Mouse (Mus musculus): ENCODE data around the gene Samd11. TPM values are rescaled to one million over a fixed set of nuclear protein-coding genes. Genes with fewer than 3 reads are reported as not detected.
A peak's percentile ranks its signal among the peaks of the same experiment; 100 is the strongest.

The Samd11 gene
- 0.42 and 0.47 TPM in 2 replicates for polyA plus RNA-seq (2015; fragmentation: Nextera tagmentation; extraction: Ambion mirVana)

DNA sequence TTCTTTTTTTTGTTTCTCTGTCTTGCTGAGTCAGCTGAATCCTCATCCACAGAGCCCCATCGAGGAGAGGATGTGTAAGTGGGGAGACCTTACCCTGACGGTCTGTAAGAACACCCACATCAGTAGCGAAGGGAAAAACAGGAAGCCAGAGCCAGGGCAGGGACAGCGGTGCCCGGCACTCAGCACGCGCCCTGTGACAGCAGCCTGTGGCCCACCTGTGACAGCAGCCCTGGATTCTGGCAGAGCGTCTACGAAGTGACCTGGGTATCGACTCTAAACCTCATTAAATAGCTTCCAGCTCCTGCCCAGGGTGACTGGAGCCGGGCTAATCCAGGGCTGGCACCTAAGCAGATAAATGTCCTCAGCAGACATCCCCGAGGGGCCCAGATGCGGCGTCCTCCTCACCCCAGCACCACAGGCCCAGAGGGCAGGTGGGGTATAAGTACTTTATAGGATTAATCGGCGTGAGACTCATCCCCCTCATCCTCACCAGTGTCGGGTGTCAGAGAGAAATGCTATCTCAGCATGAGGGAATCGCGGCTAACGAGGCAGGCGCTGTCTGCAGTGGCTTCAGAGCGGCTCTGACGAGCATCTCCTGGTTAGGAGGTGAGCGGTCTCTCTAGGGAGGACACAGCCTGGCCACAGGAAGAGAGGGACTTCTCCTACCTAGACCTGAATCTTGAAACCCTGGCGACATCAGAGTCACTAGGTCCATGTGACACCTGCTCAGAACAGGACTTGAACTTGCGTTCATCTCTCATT is at the start of gene Samd11:
Gene Samd11 (minus strand): TSS at position 580 of the 762 bp plus-strand sequence.
- H3K4me1 ChIP-seq = peaks cover 14% of the 10 kb centered on the region
- H3K9ac ChIP-seq = peak within 1 kb of the TSS; percentile 45; the same call in 1 of the 2 replicates
- no peaks in the 10 kb centered on the region for H3K36me3 ChIP-seq
- no peak within 1 kb of the TSS for H3K27ac ChIP-seq
- H3K4me3 ChIP-seq = peak within 1 kb of the TSS; percentile 29
- no peak for ATAC-seq (ENCODE audit: low FRiP score, low read depth)
- H3K9me3 ChIP-seq = no peaks in the 10 kb centered on the region
- peaks cover 47% of the 10 kb centered on the region for H3K27me3 ChIP-seq
- peak within 1 kb of the TSS; percentile 54 for H3K4me2 ChIP-seq (replicated peaks)
- 3% methylated on average over 26 of the region's 26 CpGs for WGBS

DNA sequence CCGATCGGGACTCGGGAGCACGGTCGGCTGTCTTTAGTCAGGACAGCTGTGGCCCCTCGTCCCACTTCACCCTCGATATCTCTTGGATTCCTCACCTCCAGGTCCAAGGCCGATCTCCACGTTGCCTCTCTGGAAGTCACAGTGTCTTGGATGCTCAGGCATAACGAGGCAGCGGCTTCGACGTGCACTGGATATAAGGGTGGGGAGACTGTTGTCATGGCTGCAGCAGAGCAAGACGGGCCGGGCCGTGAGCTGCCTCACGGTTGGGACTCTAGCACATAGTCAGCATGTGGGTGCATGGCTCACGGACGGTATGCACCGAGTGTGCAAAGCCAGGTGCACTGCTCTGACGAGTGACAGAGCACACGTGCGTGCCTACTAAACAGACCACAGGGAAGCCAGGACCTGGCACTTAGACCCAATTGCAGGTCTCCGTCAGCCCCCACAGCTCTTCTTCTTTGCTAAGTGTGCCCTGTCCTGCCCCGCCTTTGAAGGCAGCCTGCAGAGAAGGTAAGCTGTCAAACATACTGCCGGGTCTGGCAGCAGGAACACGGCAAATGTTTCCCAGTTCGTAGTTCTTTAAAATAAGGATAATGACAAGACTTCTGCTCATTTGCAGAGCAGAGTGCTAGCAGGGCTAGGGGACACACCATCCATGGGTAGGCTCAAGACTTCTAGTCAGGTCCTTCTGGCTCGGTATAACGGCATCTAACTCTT is 938 bp downstream of the Samd11 start:
- H3K4me3 ChIP-seq = peak overlapping the region; percentile 29
- peaks cover 49% of the 10 kb centered on the region for H3K27me3 ChIP-seq
- H3K4me2 ChIP-seq (replicated peaks) = peak overlapping the region; percentile 54
- 2% methylated on average over 30 of the region's 30 CpGs for WGBS
- peaks cover 14% of the 10 kb centered on the region for H3K4me1 ChIP-seq
- no peak overlapping the region for H3K27ac ChIP-seq
- no peak overlapping the region for H3K9ac ChIP-seq
- peak; percentile 57 for ATAC-seq (ENCODE audit: low FRiP score, low read depth)
- H3K36me3 ChIP-seq = peaks cover 1% of the 10 kb centered on the region
- H3K9me3 ChIP-seq = no peaks in the 10 kb centered on the region

DNA sequence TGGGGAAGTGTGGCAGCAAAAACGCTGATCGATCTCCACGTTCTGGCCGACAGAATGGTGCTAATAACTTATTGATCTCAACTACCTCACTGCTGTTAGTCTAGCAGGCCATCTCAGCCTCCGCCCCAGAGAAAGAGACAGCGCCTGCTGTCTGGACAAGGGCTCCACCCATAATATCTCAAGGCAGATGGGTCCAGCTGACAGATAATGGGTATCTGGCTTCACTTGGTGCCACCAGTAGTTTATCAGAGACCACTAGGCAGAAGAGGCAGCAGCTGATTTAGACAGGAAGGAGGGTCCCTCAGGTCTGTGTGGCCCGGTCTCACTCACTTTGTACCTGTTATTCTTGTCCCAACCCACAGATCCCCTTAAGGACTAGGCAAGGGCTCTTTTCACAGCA is 2.4 kb downstream of the Samd11 start:
- Histone ChIP-seq H3K4me2 (replicated peaks) (no peak overlapping the region), H3K27ac (no peak overlapping the region), H3K9me3 (no peaks in the 10 kb centered on the region), H3K36me3 (peaks cover 16% of the 10 kb centered on the region), H3K4me3 (no peak overlapping the region), H3K27me3 (peaks cover 49% of the 10 kb centered on the region), H3K4me1 (peaks cover 14% of the 10 kb centered on the region), H3K9ac (no peak overlapping the region)
- 45% methylated on average over 7 of the region's 7 CpGs for WGBS
- no peak for ATAC-seq (ENCODE audit: low FRiP score, low read depth)

DNA sequence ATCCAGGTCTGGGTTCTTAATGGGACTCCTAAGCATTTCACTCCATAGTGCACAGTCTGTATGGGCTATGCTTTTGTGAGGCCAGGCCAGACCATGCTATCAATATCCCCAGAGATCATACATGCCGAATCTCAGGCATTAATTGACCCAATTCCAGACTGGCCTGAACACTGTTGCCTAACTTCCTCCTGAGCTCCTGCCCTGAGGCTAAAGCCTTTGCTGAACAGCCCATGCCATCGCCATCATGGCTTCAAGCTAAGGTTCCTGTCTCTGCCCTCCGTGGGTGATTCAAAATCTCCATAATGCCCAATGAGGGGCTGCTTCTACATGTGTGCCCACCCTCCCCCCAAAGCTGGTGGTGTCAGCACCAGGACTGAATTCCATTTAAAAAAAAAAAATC is 2.8 kb downstream of the Samd11 start:
- WGBS = 46% methylated on average over 3 of the region's 3 CpGs
- no peak overlapping the region for H3K27ac ChIP-seq
- no peak overlapping the region for H3K4me3 ChIP-seq
- H3K4me1 ChIP-seq = peaks cover 14% of the 10 kb centered on the region
- no peak for ATAC-seq (ENCODE audit: low FRiP score, low read depth)
- no peaks in the 10 kb centered on the region for H3K9me3 ChIP-seq
- H3K4me2 ChIP-seq (replicated peaks) = no peak overlapping the region
- peaks cover 49% of the 10 kb centered on the region for H3K27me3 ChIP-seq
- H3K36me3 ChIP-seq = peaks cover 20% of the 10 kb centered on the region
- no peak overlapping the region for H3K9ac ChIP-seq

DNA sequence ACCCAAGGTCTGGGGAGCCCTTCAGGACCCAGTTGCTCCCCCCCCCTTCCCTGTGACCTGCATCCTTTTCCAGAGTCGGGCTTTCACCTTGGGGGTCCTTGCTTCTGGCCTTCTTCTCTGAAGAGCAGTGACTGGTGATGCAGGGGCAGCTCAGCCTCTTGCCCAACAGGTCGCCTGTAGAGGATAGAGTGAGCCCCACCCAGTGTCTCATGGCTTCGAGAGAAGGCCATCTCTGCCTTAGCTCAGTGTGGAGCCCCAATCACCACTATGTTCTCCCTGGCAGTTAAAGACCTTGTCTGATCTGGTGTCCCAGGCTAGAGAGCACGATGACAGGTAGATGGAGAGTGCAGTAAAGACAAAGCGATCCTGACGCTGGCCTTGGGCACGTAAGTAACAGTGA is 3.3 kb downstream of the Samd11 start:
- Histone ChIP-seq H3K36me3 (peaks cover 25% of the 10 kb centered on the region), H3K27ac (no peak overlapping the region), H3K27me3 (peaks cover 49% of the 10 kb centered on the region), H3K4me3 (no peak overlapping the region), H3K9me3 (no peaks in the 10 kb centered on the region), H3K4me1 (peaks cover 14% of the 10 kb centered on the region), H3K4me2 (replicated peaks) (no peak overlapping the region), H3K9ac (no peak overlapping the region)
- ATAC-seq (ENCODE audit: low FRiP score, low read depth) = no peak
- 29% methylated on average over 7 of the region's 7 CpGs for WGBS

DNA sequence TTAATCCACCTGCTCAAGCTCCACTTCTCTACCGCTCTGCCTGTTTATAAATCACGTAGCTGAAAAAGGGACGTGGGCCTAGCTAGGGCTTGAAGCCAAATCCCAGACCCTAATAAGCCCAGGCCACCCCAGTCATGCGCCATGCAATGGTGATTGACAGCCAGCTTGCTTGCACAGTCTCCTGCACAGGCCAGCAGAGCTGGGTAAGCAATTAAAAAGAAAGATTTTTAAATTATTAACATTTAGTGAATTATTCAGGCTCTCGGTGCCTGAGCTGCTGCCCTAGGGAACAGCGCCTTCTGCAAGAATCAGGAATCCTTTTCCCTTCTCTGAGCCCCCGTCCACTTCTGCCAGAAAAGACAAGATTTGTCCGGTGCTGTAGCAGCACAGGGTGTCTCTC is 4.4 kb downstream of the Samd11 start:
- WGBS = 70% methylated on average over 8 of the region's 8 CpGs
- peaks cover 14% of the 10 kb centered on the region for H3K4me1 ChIP-seq
- no peak overlapping the region for H3K9ac ChIP-seq
- H3K36me3 ChIP-seq = peaks cover 34% of the 10 kb centered on the region
- H3K27me3 ChIP-seq = peaks cover 49% of the 10 kb centered on the region
- ATAC-seq (ENCODE audit: low FRiP score, low read depth) = no peak
- H3K4me2 ChIP-seq (replicated peaks) = no peak overlapping the region
- H3K4me3 ChIP-seq = no peak overlapping the region
- no peaks in the 10 kb centered on the region for H3K9me3 ChIP-seq
- no peak overlapping the region for H3K27ac ChIP-seq

DNA sequence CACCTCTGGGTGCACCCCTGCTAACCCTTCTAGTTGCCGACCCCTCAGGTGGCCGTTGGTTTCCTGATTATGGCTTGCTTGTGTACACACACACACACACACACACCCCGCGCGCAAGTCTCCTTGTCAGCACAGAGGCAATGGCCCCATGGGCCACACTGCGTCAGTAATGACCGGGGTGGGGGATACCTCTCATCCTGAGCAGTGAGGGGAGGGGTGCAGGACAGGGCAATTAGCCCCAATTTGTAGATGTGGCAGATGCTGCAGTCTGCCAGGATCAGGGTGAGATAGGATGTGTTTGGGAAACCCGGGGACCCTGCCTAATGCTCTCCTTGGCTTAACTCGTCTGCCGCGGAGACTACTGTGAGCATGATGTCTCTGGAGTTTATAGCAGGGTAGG is 5.9 kb downstream of the Samd11 start:
- H3K9me3 ChIP-seq = no peaks in the 10 kb centered on the region
- 50% methylated on average over 11 of the region's 11 CpGs for WGBS
- H3K27ac ChIP-seq = no peak overlapping the region
- no peak overlapping the region for H3K4me3 ChIP-seq
- H3K36me3 ChIP-seq = peaks cover 48% of the 10 kb centered on the region
- no peak overlapping the region for H3K4me2 ChIP-seq (replicated peaks)
- peak overlapping the region; percentile 8; the same call in 1 of the 2 replicates for H3K9ac ChIP-seq
- H3K4me1 ChIP-seq = peaks cover 4% of the 10 kb centered on the region; the same call in 1 of the 2 replicates
- peaks cover 37% of the 10 kb centered on the region for H3K27me3 ChIP-seq
- ATAC-seq (ENCODE audit: low FRiP score, low read depth) = 0 out of 2 replicates have a peak, but pooled peaks have one; percentile 16

DNA sequence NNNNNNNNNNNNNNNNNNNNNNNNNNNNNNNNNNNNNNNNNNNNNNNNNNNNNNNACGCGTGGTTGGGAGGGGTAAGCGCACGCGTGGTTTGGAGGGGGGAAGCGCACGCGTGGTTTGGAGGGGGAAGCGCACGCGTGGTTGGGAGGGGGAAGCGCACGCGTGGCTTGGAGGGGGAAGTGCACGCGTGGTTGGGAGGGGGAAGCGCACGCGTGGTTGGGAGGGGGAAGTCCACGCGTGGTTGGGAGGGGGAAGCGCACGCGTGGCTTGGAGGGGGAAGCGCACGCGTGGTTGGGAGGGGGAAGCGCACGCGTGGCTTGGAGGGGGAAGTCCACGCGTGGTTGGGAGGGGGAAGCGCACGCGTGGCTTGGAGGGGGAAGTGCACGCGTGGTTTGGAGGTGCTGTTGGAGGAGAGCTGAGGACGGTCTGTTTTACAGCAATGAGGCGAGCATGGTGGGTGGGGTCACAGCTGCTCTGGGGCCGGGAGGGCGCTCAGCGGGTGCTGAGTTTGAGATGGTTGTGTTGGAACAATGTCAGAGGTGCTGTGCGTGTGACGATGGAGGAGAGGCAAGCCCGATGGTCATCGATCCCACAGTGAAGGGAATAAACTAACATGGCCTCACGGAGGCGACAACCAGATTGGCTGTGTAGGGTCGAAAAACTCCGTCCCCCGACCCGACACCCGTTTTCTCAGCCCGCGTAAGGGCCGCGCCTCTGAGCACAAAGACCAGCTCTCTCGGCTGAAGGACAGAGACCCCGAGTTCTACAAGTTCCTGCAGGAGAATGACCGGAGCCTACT is 18.6 kb downstream of the Samd11 start:
- H3K36me3 ChIP-seq = peaks cover 61% of the 10 kb centered on the region
- peak overlapping the region; percentile 94 for H3K4me2 ChIP-seq (replicated peaks)
- WGBS = 22% methylated on average over 57 of the region's 60 CpGs
- no peaks in the 10 kb centered on the region for H3K27me3 ChIP-seq
- no peak overlapping the region for H3K27ac ChIP-seq
- no peak for ATAC-seq (ENCODE audit: low FRiP score, low read depth)
- H3K4me1 ChIP-seq = peaks cover 15% of the 10 kb centered on the region
- H3K9ac ChIP-seq = peak overlapping the region; percentile 77; the same call in 1 of the 2 replicates
- H3K9me3 ChIP-seq = no peaks in the 10 kb centered on the region
- H3K4me3 ChIP-seq = peak overlapping the region; percentile 90

DNA sequence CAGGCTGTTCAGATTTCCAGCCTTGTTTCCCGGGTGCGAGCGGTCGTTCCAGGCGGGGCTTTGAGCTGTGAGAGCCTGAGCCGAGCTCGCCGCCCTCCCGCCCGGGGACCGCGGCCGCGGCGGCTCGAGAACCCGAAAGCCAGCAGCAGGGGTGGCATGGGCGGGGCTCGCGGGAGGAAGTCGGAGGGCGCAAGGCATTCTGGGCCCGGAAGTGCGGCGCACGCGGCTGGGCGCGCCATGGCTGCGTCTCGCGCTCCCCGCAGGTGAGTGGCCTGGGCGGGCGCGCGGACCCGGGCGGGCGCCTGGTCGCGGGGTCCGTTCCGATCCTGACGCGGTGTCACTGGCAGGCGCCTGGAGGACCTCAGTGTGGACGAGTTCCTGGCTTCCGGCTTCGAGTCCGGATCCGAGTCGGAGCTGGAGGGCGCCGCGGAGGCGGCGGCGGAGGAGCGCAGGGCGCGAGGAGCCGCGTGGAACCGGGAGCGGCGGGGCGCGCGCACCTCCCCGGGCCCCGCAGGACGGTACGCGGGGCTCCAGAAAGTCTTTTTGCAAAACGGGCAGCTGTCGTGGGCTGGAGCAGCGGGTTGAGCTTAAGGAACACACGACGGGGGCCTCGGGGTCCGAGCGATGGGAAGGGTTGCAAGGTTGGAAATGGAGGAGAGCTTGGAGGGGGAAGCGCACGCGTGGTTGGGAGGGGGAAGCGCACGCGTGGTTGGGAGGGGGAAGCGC is 19.5 kb downstream of the Samd11 start, which contains the start of gene Noc2l:
Gene Noc2l (plus strand): TSS at position 203 of the 726 bp plus-strand sequence.
- ATAC-seq (ENCODE audit: low FRiP score, low read depth) = peak; percentile 92
- Histone ChIP-seq H3K9ac (peak within 1 kb of the TSS; percentile 85), H3K4me1 (peaks cover 15% of the 10 kb centered on the region), H3K27ac (peak within 1 kb of the TSS; percentile 88), H3K4me3 (peak within 1 kb of the TSS; percentile 90), H3K9me3 (no peaks in the 10 kb centered on the region), H3K4me2 (replicated peaks) (peak within 1 kb of the TSS; percentile 94), H3K27me3 (no peaks in the 10 kb centered on the region), H3K36me3 (peaks cover 61% of the 10 kb centered on the region)
- WGBS = under 1% methylated on average over 90 of the region's 90 CpGs

DNA sequence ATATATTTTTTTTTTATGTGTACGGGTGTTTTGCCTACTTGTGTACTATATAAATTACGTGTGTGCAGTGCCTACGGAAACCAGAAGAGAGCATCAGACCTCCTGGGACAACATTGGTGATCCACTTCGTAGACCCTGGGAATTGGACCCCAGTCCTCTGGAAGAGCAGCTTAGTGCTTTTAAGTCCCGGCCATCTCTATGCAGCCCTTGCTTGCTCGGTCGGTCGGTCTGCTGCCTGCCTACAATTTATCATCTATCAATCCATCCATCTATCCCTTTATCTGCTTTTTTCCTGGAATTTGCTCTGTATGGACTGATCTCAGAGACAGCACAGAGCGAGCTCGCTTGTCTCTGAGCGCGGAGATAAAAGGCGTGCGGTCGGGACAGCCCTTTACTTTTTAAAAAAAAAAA is 20.1 kb downstream of the Samd11 start:
- ATAC-seq (ENCODE audit: low FRiP score, low read depth) = peak; percentile 17; the same call in 1 of the 2 replicates
- peaks cover 61% of the 10 kb centered on the region for H3K36me3 ChIP-seq
- peak overlapping the region; percentile 94 for H3K4me2 ChIP-seq (replicated peaks)
- H3K9me3 ChIP-seq = no peaks in the 10 kb centered on the region
- peak overlapping the region; percentile 60 for H3K9ac ChIP-seq
- H3K27me3 ChIP-seq = no peaks in the 10 kb centered on the region
- peak overlapping the region; percentile 90 for H3K4me3 ChIP-seq
- peaks cover 15% of the 10 kb centered on the region for H3K4me1 ChIP-seq
- peak overlapping the region; percentile 88; the same call in 1 of the 2 replicates for H3K27ac ChIP-seq
- WGBS = under 1% methylated on average over 15 of the region's 15 CpGs

DNA sequence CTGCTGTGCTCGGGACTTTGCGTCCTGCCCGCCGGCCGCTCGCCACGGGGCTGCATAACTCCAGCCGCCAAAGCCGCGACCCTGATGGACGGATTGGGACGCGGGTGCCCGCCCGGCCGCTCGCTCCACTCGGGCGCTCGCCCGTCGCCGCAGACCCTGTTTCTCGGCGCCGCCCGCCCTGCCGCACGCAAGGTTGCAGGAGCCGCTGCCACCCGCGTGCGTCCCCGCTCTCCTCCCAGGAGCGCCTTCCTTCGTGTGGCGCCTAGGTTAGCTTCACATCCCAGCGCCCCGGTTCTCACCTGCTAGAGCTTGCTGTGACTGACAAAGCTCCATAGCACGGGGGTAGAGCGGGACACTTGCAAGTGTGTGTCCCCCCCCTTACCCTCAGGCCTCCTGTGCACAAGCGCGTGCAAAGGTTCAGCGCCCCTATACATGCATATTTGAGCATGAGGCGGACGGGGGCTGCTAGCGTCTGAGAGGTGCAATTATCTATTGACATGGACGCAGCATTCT is 20.7 kb downstream of the Samd11 start, which contains the start of gene Plekhn1:
Gene Plekhn1 (minus strand): TSS at position 157 of the 513 bp plus-strand sequence.
- peaks cover 61% of the 10 kb centered on the region for H3K36me3 ChIP-seq
- WGBS = under 1% methylated on average over 38 of the region's 48 CpGs
- H3K4me1 ChIP-seq = peaks cover 15% of the 10 kb centered on the region
- H3K4me3 ChIP-seq = peak within 1 kb of the TSS; percentile 90
- H3K9me3 ChIP-seq = no peaks in the 10 kb centered on the region
- peak within 1 kb of the TSS; percentile 85 for H3K9ac ChIP-seq
- H3K4me2 ChIP-seq (replicated peaks) = peak within 1 kb of the TSS; percentile 94
- ATAC-seq (ENCODE audit: low FRiP score, low read depth) = peak; percentile 28; the same call in 1 of the 2 replicates
- H3K27me3 ChIP-seq = no peaks in the 10 kb centered on the region
- peak within 1 kb of the TSS; percentile 88 for H3K27ac ChIP-seq

All from limb, embryonic 13.5 days (tissue).